Mouse (Mus musculus) layer of hippocampus, postnatal 36 days (tissue): ENCODE results near the gene Ly6g5b. TPM values are rescaled to one million over a fixed set of nuclear protein-coding genes. Genes with fewer than 3 reads are reported as not detected.

ENCODE experiments used
- DNase-seq, 2 experiments: peaks; one replicate each; pipeline ENCODE4 v3.0.0; 2022
- total RNA-seq, 2 experiments: library from RNA; stranded (reverse); gene quantifications; 2 replicates each; pipeline ENCODE4 v1.2.3; 2021

Gene Ly6g5b
- under 1 TPM in 1 of 2 experiments, not detected in 1; 0.70 TPM for total RNA-seq

DNA sequence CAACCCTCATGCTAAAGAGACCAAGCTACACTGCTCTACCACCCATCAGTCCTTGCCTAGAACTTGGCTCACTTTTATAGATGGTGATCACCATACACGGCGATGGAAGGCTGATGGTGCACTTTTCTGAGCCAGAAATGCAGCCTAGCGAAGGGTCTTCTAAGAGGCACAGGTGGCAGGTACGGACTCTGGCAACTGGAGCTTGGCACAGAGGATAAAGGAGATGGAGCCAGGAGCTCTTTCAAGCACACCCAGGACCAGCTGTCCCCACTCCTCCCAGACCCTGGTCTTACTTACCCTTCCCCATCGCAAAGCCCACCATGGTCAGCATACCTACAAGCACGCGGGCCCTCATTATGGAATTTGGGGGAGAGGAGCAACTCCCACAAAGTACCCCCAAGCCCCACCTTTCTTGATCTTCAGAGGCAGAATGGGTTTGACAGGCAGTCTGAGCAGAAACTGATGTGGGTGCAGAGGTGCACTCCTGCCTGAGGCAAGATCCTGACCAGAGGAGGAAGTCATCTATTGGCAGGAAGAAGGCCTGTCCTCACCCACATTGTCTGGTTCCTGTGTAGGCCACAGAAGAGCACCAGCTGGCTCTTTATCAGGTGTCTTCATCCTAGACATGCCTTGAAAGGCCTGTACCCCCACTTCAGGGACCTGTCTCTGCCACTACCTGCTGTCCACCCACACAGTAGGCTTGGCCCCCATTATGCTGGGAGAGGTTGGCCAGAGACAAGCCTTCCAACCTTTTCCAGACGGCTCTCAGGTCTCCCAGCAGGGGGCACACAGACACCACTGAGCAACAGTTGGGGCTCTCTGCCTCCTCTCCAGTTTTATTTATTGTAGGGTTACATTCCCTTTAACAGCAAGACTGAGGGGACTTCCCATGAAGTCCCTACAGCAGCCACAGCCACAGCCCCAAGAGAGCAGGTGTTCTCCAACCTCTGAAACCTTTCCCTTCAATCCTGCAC lies at the start of gene Ly6g5b:
Gene Ly6g5b (minus strand): TSS at position 383 of the 974 bp plus-strand sequence.
- DNase-seq = no peak

GRCm38 (mm10) chr17:35164218-35164567 lies 49.0 kb upstream of the Ly6g5b start:
- no peak for DNase-seq

DNA sequence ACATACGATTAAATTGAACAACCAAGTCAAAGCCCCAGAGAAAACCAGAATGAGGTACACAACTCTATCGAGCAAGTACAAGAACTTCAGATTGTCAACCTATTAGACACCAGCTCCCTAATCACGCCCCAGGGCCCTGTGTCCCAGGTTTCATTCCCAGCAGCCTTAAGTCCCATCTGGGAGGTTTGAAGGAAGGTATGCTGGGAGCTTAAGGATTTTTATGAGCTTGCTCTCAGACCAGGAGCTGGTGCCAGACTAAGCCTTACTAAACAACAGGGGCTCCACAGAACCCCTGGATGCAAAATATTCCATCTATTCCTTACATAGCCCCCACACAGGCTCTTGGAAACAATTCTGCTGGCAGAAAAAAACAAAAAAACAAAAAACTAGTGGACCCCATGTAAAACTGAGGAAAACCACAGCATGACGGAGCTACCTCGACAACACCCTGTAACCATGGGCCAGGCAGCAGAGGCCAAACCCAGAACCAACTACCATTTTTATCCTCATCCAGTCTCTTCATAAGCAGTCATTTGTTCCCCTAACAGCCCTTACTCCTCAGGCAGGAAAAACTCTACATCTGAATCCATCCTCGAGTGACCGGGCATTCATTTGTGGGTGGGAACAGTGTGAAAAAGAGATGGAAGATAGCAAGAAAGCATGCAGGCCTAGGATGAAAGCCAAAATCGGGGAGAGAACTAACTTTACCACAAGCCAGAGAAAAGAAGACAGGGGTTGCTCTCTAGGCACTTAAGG lies 48.3 kb upstream of the Ly6g5b start:
- no peak for DNase-seq

- peak in 1 of 2 experiments; percentile 24 for DNase-seq
Measured at GRCm38 (mm10) chr17:35162730-35163129, 47.5 kb upstream of the Ly6g5b start.

GRCm38 (mm10) chr17:35162121-35162520 lies 46.9 kb upstream of the Ly6g5b start:
- no peak for DNase-seq

- no peak for DNase-seq
Measured at GRCm38 (mm10) chr17:35161421-35161820, 46.2 kb upstream of the Ly6g5b start.

DNA sequence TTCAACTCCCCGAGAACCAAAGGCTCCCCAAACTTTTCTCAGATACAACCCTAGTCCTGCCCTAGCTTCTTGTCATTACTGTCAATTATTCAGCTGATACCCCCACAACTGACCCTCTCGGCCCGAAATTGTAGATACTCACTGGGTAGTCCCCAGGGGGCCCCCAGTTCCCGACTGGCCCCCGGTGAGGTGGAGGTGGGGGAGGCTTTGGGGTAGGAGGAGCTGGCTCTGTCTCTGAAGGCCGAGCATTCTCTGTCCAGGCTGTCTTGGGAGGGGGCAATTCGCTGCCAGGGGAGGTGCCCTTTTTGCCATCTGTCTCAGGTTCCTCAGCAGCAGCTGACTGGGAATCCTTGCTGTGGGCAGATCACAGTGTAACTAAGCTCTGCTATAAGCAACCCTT lies 44.4 kb upstream of the Ly6g5b start:
- no peak for DNase-seq

DNA sequence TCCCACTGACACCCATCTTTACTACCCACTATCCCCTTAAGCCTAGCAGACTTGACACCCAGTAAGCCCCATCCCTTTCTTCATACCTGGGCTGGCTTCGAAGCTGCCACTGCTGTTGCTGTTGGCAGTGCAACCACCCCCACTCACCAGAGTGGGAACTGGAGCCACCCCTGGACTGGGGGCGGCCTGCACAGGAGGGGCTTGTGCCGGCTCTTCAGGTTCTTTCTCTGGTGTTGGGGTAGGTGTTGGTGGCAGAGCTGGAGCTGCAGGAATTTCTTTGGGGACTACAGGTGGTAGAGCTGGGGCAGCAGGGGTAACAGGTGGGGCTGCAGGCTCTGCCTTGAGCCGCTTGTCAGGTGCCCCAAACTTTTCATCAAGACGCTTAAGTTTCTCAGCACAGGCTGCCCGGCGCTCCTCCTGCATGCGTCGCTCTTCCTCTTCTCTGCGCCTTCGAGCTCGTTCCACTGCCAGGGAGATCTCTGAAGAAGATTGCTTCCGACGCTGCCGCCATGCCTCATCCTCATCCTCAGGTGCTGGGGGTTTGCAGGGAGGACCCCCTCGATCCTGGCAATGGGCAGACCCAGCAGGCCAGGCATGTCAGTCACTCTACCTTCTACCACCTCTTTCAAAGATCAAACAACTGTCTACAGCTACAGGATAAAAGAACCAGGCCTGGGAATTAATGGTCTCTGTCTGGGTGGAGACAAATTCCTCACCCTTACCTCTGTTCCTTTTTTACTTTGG lies 43.8 kb upstream of the Ly6g5b start:
- no peak for DNase-seq

DNA sequence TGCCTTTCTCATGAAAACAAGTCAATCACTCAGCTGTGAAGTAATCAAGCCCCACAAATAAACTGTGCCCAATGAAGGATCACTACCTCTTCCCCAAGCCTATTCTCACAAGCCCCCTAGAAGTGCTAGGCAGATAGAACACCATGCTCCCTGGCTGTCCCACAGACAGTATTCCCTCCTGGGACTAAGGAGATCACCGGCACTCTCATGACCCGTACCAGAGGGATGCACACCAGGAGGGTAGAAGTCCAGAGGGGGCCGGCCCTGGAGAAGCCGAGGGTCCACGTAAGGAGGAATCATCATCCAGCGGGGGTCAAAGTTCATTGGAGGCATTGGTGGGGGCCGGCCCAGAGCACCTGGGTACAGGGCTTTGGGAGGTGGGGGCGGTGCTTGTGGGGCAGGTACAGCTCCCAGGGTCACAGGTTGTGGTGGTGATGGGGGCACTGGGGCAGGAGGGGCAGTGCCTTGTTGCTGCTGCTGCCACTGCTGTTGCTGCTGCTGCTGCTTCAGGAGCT lies 42.5 kb upstream of the Ly6g5b start:
- no peak for DNase-seq

GRCm38 (mm10) chr17:35157254-35157653 lies 42.0 kb upstream of the Ly6g5b start:
- no peak for DNase-seq

DNA sequence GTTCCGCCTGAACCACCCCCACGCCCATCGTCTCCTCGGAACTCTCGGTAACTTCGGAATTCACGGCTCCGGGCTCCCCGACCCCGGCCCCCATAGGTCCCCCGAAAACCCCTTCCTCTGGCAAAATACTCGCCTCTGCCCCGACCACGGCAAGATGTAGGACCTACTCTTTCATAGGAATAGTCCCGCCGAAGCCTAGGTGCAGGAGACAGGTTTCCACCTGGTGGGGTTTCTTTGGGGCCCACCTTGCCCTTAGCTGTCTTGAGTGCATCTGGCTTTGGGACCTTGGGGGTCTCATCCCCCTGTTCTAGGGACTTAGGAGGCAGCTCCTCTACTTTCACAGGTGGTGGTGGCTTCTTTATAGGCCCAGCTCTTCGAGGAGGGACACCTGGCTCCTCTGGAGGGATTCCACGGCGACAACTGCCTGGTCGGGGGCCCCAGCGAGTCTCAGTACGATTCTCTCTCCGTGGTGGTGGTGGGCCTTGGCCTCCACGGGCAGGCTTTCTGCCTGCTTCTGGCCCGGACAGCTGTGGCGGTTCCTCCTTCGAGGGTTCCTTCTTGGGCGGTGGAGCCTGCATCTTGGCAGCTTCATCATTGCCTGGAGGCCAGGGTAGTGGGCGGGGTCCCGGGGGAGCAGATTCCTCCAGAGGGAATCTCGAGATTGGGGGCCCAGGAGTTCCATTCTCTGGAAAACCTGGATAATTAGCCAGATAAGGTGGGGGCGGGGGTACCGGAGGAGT lies 41.4 kb upstream of the Ly6g5b start:
- DNase-seq = no peak

DNA sequence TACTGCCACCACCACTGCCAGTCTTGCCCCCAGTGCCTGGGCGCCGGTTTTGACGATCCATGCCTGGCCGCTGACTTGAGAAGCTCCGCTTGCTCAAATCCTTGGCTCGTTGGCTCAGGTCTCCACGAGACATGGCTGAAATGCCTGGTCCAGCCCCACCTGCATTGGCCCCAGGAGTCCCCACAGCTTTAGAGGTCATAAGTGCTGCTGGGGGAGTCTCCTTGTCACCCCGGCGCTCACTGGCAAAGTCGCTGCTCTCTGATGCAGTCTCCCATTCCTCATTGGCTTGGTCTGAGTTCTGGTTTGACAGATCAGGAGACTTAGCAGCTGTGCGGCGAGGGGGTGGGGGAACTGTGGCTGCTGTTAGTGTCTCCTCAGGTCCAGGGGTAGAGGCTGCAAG lies 40.2 kb upstream of the Ly6g5b start:
- no peak for DNase-seq

DNA sequence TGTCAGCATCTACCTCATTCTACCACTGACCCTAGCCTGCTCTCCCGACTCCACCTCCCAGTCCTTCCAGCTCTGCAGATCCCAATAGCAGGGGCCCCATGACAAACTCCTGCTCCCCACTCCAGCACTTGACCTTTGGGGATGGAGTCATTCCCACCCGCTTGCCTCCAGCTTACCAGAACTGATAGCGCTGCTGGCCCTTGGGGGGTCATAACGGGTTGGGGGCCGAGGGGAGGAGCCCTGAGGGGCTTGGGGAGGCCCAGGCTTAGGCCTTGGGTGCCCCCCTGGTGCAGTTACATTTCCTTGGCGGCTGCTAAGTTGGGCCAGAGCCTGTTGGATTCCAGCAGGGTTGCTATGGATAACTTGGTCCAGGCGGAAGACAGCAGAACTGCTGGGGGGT lies 39.4 kb upstream of the Ly6g5b start:
- DNase-seq = no peak

GRCm38 (mm10) chr17:35153931-35154330 lies 38.7 kb upstream of the Ly6g5b start:
- no peak for DNase-seq

- no peak for DNase-seq
Measured at GRCm38 (mm10) chr17:35153077-35153476, 37.8 kb upstream of the Ly6g5b start.

DNA sequence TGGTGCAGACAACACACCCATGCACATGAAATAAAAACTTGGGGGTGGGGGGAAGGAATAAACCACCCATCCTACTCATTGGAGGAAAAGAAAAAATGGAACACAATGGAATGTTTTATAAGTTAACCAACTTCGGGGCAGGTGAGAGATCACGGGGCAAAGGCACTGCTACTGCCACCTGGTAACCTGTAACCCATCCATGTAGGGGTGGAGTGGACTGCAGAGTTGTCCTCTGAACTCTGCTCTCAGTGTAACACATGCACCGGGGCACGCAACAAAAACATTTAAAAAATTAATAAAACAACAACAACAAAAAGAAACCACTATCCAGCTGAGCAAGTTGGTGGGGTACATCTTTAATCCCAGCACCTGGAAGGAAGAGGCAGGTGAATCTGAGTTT lies 36.9 kb upstream of the Ly6g5b start:
- DNase-seq = no peak

DNA sequence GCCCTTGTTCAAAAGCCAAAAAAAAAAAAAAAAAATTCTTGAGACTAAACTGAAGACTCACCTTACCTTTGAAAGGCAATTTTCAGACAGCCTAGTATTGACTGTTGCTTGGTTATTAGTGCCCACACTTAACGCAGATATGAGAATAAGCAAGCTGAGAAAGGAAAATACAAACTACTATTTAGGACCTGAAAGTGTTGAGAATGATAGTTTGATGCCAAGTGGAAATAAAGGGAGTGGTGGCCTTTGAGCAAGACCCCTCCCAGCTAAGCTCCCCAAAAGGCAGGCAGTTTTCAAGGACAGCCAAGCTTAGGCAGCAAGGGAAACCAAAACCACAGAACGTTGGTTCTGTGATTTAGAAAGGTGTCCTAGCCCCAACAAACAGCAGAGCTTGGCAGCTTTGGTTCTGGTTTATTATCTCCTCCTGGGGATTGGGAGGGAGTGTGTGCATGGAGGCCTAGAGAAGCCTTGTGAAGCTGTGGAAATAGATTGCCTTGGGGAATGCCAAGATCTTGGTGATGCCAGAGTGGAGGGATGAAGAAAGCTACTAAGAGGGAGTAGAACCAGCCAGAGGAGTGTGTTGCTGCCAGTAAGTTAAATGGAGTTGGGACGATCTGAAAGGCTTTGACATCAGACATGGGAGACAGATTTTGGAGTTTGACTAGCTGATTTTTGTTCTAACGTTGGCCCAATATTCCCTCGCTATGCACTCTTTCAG lies 32.9 kb upstream of the Ly6g5b start:
- DNase-seq = no peak

DNA sequence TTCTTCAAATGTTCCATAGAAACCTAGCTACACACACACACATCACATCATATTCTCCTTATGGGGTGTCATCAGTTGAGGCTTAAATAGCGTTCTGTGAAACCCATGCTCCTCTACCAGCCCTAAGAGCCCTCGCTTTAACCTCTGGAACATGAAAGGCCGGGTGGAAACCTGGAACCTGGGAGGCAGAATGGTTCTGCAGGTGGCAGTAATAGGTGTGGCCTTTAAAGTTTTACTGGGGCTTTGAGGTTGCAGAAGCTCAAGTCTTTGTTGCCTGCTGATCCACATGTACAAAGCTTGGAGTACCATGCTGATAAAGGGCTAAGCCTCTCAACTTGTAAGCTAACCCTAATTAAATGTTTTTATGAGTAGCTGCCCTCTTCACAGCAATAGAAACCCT lies 32.1 kb upstream of the Ly6g5b start:
- no peak for DNase-seq

DNA sequence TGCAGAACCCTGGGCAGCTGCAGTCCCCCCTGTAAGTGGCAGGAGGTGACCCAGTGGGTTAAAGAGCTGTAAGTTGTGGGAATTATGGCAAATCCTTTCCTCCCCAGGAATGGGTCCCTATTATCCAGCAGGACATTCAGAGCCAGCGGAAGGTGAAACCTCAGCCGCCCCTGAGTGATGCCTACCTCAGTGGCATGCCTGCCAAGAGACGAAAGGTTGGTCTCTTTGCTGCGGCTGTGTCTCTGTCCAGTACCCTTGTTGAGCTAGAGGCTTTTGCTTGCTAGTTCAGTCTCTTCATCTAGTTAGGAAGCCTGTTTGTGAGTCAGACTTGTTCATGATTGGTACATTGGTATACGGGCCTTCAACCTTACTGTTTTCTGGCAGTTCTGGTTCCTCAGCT lies 30.9 kb upstream of the Ly6g5b start:
- no peak for DNase-seq

DNA sequence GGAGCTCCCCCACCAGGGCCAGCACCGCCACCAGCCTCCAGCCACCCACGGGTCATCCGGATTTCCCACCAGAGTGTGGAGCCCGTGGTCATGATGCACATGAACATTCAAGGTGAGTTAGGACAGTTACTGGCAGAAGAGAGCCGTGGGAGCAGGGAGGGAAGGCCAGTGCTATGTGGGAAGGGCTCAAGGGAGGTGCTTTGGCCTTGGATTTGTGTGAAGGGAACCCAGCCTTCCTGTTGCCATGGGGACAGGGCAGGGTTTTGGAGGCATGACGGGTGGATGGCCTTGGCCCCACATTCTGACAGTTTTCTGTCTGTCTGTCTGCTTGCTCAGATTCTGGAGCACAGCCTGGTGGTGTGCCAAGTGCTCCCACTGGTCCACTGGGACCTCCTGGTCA lies 26.7 kb upstream of the Ly6g5b start:
- no peak for DNase-seq

- no peak for DNase-seq
Measured at GRCm38 (mm10) chr17:35140490-35140996, 25.3 kb upstream of the Ly6g5b start.
